Mouse (Mus musculus) C2C12 (cell line): ENCODE measurements around the gene Anks1b. TPM values are rescaled to one million over a fixed set of nuclear protein-coding genes. Genes with fewer than 3 reads are reported as not detected.
A peak's percentile ranks its signal among the peaks of the same experiment; 100 is the strongest.

Experiments used
- H3K27me3 ChIP-seq: one replicate; pipeline ENCODE4 v1.6.1; 2011; ENCODE audit not compliant: control insufficient read depth, insufficient read depth, insufficient read length
- H3K36me3 ChIP-seq: one replicate; pipeline ENCODE4 v1.6.1; 2011; ENCODE audit not compliant: control insufficient read depth, insufficient read depth
- H3K4me3 ChIP-seq: one replicate; pipeline ENCODE4 v1.5.1; 2011; ENCODE audit warnings: mild to moderate bottlenecking, control low read depth; ENCODE audit not compliant: poor library complexity, insufficient read depth, severe bottlenecking
- H3K79me2 ChIP-seq: one replicate; pipeline ENCODE4 v1.6.1; 2011; ENCODE audit not compliant: control insufficient read depth, insufficient read depth
- H3K79me3 ChIP-seq: one replicate; pipeline ENCODE4 v1.6.1; 2011; ENCODE audit warnings: low read depth, control low read depth
- H3ac ChIP-seq: one replicate; pipeline ENCODE3; 2011; ENCODE audit warnings: low read depth; ENCODE audit not compliant: control insufficient read depth, insufficient read length
- CEBPB ChIP-seq: IDR thresholded peaks from one replicate; pipeline ENCODE4 v1.6.1; 2011; ENCODE audit warnings: low read depth, mild to moderate bottlenecking, control low read depth, moderate library complexity
- CTCF ChIP-seq: IDR thresholded peaks from one replicate; pipeline ENCODE4 v1.5.1; 2011; ENCODE audit not compliant: control insufficient read depth, insufficient read depth, insufficient read length
- FOSL1 ChIP-seq: IDR thresholded peaks from one replicate; pipeline ENCODE4 v1.8.0; 2011; ENCODE audit warnings: mild to moderate bottlenecking, low read length; ENCODE audit not compliant: poor library complexity, insufficient read depth, severe bottlenecking
- MAX ChIP-seq: IDR thresholded peaks from one replicate; pipeline ENCODE4 v1.6.1; 2011; ENCODE audit warnings: mild to moderate bottlenecking, control low read depth
- MYOD1 ChIP-seq: IDR thresholded peaks from one replicate; pipeline ENCODE4 v1.6.1; 2011; ENCODE audit warnings: low read depth; ENCODE audit not compliant: control insufficient read depth, insufficient read length
- MYOG ChIP-seq: IDR thresholded peaks from one replicate; pipeline ENCODE4 v1.6.1; 2011; ENCODE audit not compliant: control insufficient read depth, insufficient read length; ENCODE audit errors: extremely low read depth
- USF1 ChIP-seq: IDR thresholded peaks from one replicate; pipeline ENCODE4 v1.6.1; 2011; ENCODE audit warnings: low read depth, mild to moderate bottlenecking, control low read depth, moderate library complexity
- polyA plus RNA-seq: library from polyadenylated mRNA; unstranded; fragments of >200 nt; fragmentation: generic; extraction: Trizol; gene quantifications from one replicate; pipeline ENCODE4 v1.2.1, GENCODE M21; 2012; ENCODE audit warnings: missing spikeins

Anks1b gene
- polyA plus RNA-seq, 1 experiment: 0.27 TPM

DNA sequence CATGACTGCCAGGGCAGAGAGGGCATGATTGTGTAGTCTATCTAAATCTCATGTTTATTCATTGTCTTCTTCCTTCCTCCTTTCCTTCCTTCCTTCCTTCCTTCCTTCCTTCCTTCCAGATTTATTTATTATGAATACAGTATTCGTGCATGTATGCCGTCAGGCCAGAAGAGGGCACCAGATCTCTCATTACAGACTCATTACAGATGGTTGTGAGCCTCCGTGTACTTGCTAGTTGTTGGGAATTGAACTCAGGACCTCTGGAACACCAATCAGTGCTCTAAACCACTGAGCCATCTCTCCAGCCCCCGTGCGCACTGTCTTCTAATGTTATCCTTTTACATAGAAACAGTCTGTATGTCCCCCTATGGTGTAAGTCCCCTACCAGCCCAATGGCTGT lies 860.3 kb downstream of the Anks1b start:
- Histone ChIP-seq H3K4me3 (no peak overlapping the region), H3K79me3 (no peaks in the 10 kb centered on the region), H3K79me2 (no peaks in the 10 kb centered on the region), H3ac (no peak overlapping the region), H3K27me3 (no peaks in the 10 kb centered on the region), H3K36me3 (no peaks in the 10 kb centered on the region)
- TF ChIP-seq MAX (no peak), CEBPB (no peak), USF1 (no peak), FOSL1 (no peak), MYOG (no peak), CTCF (no peak), MYOD1 (no peak)

GRCm38 (mm10) chr10:90738475-90738874 lies 865.2 kb downstream of the Anks1b start:
- TF ChIP-seq CTCF (no peak), CEBPB (no peak), MYOD1 (no peak), FOSL1 (no peak), MYOG (no peak), USF1 (no peak), MAX (no peak)
- no peaks in the 10 kb centered on the region for H3K27me3 ChIP-seq
- H3K79me2 ChIP-seq: no peaks in the 10 kb centered on the region
- H3ac ChIP-seq: no peak overlapping the region
- no peaks in the 10 kb centered on the region for H3K79me3 ChIP-seq
- no peaks in the 10 kb centered on the region for H3K36me3 ChIP-seq
- H3K4me3 ChIP-seq: no peak overlapping the region

GRCm38 (mm10) chr10:90740956-90741355 lies 867.6 kb downstream of the Anks1b start:
- no peaks in the 10 kb centered on the region for H3K36me3 ChIP-seq

DNA sequence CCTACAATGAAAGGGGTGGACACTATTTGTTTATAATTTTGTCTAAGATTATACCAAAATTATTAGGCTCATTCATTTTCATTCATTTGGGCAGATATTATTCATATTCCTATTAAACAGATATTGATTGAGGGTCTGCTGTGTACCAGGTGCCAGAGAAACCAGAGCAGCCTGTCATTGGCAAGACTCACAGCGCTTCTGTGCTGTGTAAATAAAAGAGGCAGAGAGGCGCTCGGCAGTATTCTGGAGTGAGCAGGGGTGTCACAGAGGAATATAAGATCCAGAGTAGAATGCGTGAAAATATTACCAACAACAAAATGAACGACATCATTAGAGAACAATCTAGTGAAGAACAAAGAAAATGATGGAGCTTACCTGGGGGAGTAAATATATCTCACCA lies 878.6 kb downstream of the Anks1b start:
- no peak overlapping the region for H3ac ChIP-seq
- H3K79me3 ChIP-seq: no peaks in the 10 kb centered on the region

More at GRCm38 (mm10) chr10:90740956-90741355, 867.6 kb downstream of the Anks1b start:
- H3ac ChIP-seq: no peak overlapping the region
- no peaks in the 10 kb centered on the region for H3K79me3 ChIP-seq
- H3K4me3 ChIP-seq: no peak overlapping the region
- no peak for TF ChIP-seq FOSL1
- TF ChIP-seq CTCF: no peak
- TF ChIP-seq MAX: no peak
- TF ChIP-seq MYOD1: no peak
- TF ChIP-seq MYOG: no peak
- H3K27me3 ChIP-seq: no peaks in the 10 kb centered on the region
- no peaks in the 10 kb centered on the region for H3K79me2 ChIP-seq

DNA sequence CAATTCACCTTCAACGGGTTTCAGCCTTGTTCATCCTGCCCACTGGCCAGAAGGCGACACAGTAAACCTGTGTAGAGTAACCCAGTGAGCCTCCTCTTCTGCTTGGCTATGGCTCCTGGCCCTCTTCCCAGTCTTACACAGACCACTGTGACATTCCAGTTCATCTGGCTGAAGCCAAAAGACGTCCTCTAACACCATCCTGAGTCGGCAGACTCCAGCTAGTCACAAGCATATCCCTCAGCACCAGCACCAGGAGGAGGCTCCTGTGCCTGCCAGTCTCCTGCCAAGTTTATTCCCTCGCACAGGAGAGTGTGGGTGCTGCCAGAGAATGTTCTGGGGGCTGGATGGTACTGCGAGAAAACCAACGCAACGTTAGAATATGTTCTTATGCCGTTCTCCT lies 879.8 kb downstream of the Anks1b start:
- H3K79me2 ChIP-seq: no peaks in the 10 kb centered on the region
- no peaks in the 10 kb centered on the region for H3K27me3 ChIP-seq
- no peak overlapping the region for H3K4me3 ChIP-seq
- no peaks in the 10 kb centered on the region for H3K79me3 ChIP-seq
- TF ChIP-seq USF1: no peak
- TF ChIP-seq CEBPB: no peak
- TF ChIP-seq MYOD1: no peak
- no peak for TF ChIP-seq MAX
- TF ChIP-seq MYOG: no peak
- TF ChIP-seq FOSL1: no peak
- TF ChIP-seq CTCF: no peak
- no peak overlapping the region for H3ac ChIP-seq
- no peaks in the 10 kb centered on the region for H3K36me3 ChIP-seq

More for the DNA sequence above, 878.6 kb downstream of the Anks1b start:
- Histone ChIP-seq H3K4me3 (no peak overlapping the region), H3K79me2 (no peaks in the 10 kb centered on the region), H3K36me3 (no peaks in the 10 kb centered on the region), H3K27me3 (no peaks in the 10 kb centered on the region)
- TF ChIP-seq CEBPB (no peak), CTCF (no peak), MYOG (no peak)

DNA sequence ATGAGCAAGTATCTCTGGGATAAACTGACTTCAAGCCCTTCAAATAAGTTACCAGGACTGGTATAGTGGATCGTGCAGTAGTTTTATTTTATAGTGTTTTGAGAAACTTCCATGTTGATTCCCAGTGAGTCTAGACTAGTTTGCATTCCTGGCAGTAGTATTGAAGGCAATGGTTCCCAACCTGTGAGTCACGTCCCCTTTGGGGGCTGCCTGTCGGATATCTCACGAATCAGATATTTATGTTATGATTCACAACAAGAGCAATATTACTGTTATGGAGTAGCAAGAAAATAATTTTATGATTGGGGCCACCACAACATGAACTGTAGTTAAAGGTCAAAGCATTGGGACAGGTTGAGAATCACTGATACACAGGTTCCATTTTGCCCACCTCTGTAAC lies 884.5 kb downstream of the Anks1b start:
- TF ChIP-seq CTCF: no peak
- TF ChIP-seq CEBPB: no peak
- TF ChIP-seq MAX: no peak
- TF ChIP-seq MYOD1: no peak
- TF ChIP-seq MYOG: no peak
- peak; percentile 54 for TF ChIP-seq FOSL1
- Histone ChIP-seq H3K36me3 (no peaks in the 10 kb centered on the region), H3K79me2 (no peaks in the 10 kb centered on the region), H3K79me3 (no peaks in the 10 kb centered on the region), H3ac (no peak overlapping the region), H3K4me3 (no peak overlapping the region), H3K27me3 (no peaks in the 10 kb centered on the region)

- no peak for TF ChIP-seq MAX
- TF ChIP-seq MYOG: no peak
- no peak for TF ChIP-seq MYOD1
- TF ChIP-seq CEBPB: no peak
- no peak for TF ChIP-seq CTCF
- no peak for TF ChIP-seq FOSL1
- no peaks in the 10 kb centered on the region for H3K79me3 ChIP-seq
- H3K27me3 ChIP-seq: no peaks in the 10 kb centered on the region
- no peak overlapping the region for H3ac ChIP-seq
- H3K79me2 ChIP-seq: no peaks in the 10 kb centered on the region
- H3K4me3 ChIP-seq: no peak overlapping the region
- no peaks in the 10 kb centered on the region for H3K36me3 ChIP-seq
These were observed 886.6 kb downstream of the Anks1b start for GRCm38 (mm10) chr10:90759929-90760328.
